Mouse (Mus musculus) lung, postnatal 0 days (tissue): ENCODE results near the gene Gm10382. TPM values are rescaled to one million over a fixed set of nuclear protein-coding genes. Genes with fewer than 3 reads are reported as not detected.
"Not testable (repeated sequence)": the region's sequence is repeated elsewhere in the genome, so short reads cannot be mapped to it uniquely, and the experiment has no call there.

Source experiments
- ATAC-seq: fragments of 200-750 bp; cut with Nextera tagmentation; 2 replicates; pipeline ENCODE4 v1.8.0; 2017; ENCODE audit warnings: moderate library complexity
- DNase-seq: peaks from one replicate; pipeline ENCODE4 v3.0.0-alpha.2; 2016; ENCODE audit warnings: low spot score
- H3K27ac ChIP-seq: fragments of 300-500 bp; sonication (generic); 2 replicates; pipeline ENCODE4 v1.5.1; 2014; ENCODE audit warnings: antibody characterized with exemption, mild to moderate bottlenecking, low read length, mixed read lengths
- H3K27me3 ChIP-seq: fragments of 300-500 bp; sonication (generic); replicated peaks from 2 replicates; pipeline ENCODE4 v1.6.1; 2014; ENCODE audit warnings: low read length, mixed read lengths; ENCODE audit not compliant: insufficient read depth
- H3K36me3 ChIP-seq: fragments of 300-500 bp; sonication (generic); 2 replicates; pipeline ENCODE4 v1.6.1; 2014; ENCODE audit warnings: low read length, mixed read lengths; ENCODE audit not compliant: insufficient read depth
- H3K4me1 ChIP-seq: fragments of 300-500 bp; sonication (generic); 2 replicates; pipeline ENCODE4 v1.6.1; 2014; ENCODE audit warnings: antibody characterized with exemption, low read depth, low read length, mixed read lengths; ENCODE audit not compliant: insufficient read depth
- H3K4me2 ChIP-seq: fragments of 300-500 bp; sonication (generic); replicated peaks from 2 replicates; pipeline ENCODE4 v1.6.1; 2014; ENCODE audit warnings: low read depth, mild to moderate bottlenecking, low read length, moderate library complexity, mixed read lengths
- H3K4me3 ChIP-seq: fragments of 300-500 bp; sonication (generic); 2 replicates; pipeline ENCODE4 v1.5.1; 2014; ENCODE audit warnings: low read depth, low read length
- H3K9ac ChIP-seq: fragments of 300-500 bp; sonication (generic); replicated peaks from 2 replicates; pipeline ENCODE4 v1.6.1; 2014; ENCODE audit warnings: low read depth, mild to moderate bottlenecking
- H3K9me3 ChIP-seq: fragments of 300-500 bp; sonication (generic); 2 replicates; pipeline ENCODE4 v1.6.1; 2016; ENCODE audit warnings: low read length, mixed read lengths
- CTCF ChIP-seq: IDR thresholded peaks from 2 replicates; pipeline ENCODE4 v1.5.1; 2016; ENCODE audit warnings: antibody characterized with exemption, mild to moderate bottlenecking
- EP300 ChIP-seq: IDR thresholded peaks from 2 replicates; pipeline ENCODE4 v1.6.1; 2016; ENCODE audit warnings: antibody characterized with exemption, mild to moderate bottlenecking, control low read depth
- WGBS: fragments of 180-500 bp; shearing (Covaris S2); extraction: QIAGEN DNeasy Blood & Tissue Kit; methylation state at CpG from one replicate; pipeline ENCODE4 v1.1.7; 2014; 5-methylcytosine and 5-hydroxymethylcytosine counted together
- polyA plus RNA-seq: library from polyadenylated mRNA; unstranded; fragments of >200 nt; fragmentation: Nextera tagmentation; extraction: Ambion mirVana; gene quantifications from 2 replicates; pipeline ENCODE4 v1.2.1, GENCODE M21; 2015

Gene Gm10382
- polyA plus RNA-seq, 1 experiment from 2014 or later, result 0.63 TPM

DNA sequence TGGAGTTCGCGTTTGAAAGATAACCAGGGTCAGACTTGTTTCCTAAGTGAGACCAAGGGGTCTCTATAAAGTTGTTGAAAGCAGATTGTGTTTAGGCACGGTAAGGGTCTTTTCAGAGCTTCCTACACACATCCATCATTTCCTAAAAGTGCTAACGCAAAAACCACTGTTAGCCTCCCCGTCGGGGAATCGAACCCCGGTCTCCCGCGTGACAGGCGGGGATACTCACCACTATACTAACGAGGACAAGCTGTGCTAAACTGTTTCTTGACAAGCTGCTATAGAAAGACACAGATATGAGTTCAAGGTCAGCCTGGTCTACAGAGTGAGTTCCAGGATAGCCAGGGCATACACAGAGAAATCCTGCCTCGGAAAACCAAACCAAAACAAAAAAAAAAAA lies 19.7 kb downstream of the Gm10382 start:
- TF ChIP-seq CTCF (no peak), EP300 (peak; percentile 37; the same call in 1 of the 2 replicates)
- 2% methylated on average over 13 of the region's 13 CpGs for WGBS

DNA sequence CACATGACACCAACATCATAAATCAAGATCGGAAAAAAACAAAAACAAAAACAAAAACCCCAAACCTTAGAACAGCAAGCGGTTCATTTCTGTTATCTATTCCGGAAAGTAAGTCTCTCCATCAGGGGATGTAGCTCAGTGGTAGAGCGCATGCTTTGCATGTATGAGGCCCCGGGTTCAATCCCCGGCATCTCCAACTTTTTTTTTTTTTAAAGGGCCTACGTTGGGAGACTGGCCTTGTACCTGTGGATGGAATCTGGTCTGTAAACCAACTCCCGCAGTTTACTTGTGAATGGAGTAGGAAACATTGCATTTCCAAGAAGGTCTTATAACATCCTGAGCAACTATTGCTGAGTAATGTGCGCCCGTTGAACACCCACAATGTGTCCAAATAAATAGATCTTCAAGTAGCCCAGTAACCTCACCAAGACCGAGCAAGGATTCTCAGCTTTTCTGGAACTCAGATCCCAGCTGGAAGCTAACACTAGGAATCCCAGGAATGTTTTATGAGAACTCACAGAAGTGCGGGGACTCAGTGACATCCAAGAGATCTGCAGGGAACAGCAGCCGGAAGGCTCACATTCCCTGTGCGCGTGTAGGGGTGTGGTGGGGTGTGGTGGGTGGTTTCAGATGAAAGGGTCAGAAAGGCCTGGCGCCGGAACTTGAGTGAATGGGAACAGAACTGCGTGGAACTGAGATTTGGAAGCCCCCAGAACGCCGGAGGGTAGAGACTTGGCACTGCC lies 20.4 kb downstream of the Gm10382 start:
- TF ChIP-seq CTCF, result no peak
- no peak for TF ChIP-seq EP300
- H3K36me3 ChIP-seq, result peaks cover 2% of the 10 kb centered on the region; the same call in 1 of the 2 replicates
- H3K27me3 ChIP-seq, result no peaks in the 10 kb centered on the region
- peak overlapping the region; percentile 21; the same call in 1 of the 2 replicates for H3K4me3 ChIP-seq
- no peak for ATAC-seq
- no peaks in the 10 kb centered on the region for H3K9me3 ChIP-seq
- peaks cover 17% of the 10 kb centered on the region for H3K4me1 ChIP-seq
- H3K27ac ChIP-seq, result no peak overlapping the region
- H3K4me2 ChIP-seq, result no peak overlapping the region
- DNase-seq, result peak; percentile 26
- H3K9ac ChIP-seq, result no peak overlapping the region
- WGBS, result 13% methylated on average over 20 of the region's 20 CpGs

More for the DNA sequence above, 19.7 kb downstream of the Gm10382 start:
- no peaks in the 10 kb centered on the region for H3K27me3 ChIP-seq
- H3K4me3 ChIP-seq, result peak overlapping the region; percentile 21; the same call in 1 of the 2 replicates
- ATAC-seq, result 0 out of 2 replicates have a peak, but pooled peaks have one; percentile 7
- no peak overlapping the region for H3K4me2 ChIP-seq
- no peaks in the 10 kb centered on the region for H3K36me3 ChIP-seq
- no peak overlapping the region for H3K9ac ChIP-seq
- H3K27ac ChIP-seq, result no peak overlapping the region
- peak; percentile 75 for DNase-seq
- H3K4me1 ChIP-seq, result peaks cover 17% of the 10 kb centered on the region
- H3K9me3 ChIP-seq, result no peaks in the 10 kb centered on the region

DNA sequence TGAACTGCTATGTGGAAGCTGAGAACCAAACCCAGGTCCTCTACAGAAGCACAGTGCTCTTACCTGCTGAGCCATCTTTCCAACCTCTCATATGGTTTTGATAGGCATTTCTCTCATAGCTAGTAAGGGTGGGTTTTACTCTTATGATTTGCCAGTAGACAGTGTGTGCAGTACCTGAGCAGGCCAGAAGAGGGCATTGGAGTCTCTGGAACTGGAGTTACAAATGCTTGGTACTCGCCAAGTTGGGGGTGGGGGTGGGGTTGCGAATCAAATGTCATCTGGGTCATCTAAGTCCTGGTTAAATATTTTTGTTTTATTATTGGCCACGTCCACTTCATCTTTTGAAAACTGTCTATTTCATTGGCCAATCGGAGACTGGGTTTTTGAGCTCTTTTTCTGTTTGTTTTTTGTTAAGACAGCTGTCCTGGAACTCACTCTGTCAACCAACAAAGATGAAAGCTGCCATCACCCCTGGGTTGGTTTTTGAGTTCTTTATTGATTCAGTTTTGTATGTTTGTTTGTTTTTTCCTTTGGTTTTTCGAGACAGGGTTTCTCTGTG lies 22.9 kb downstream of the Gm10382 start:
- H3K4me3 ChIP-seq, result no peak overlapping the region
- H3K27ac ChIP-seq, result no peak overlapping the region
- ATAC-seq (no peak), DNase-seq (peak; percentile 58)
- H3K9me3 ChIP-seq, result no peaks in the 10 kb centered on the region
- peaks cover 5% of the 10 kb centered on the region for H3K4me1 ChIP-seq
- no peaks in the 10 kb centered on the region for H3K27me3 ChIP-seq
- H3K4me2 ChIP-seq, result no peak overlapping the region
- 60% methylated on average over 5 of the region's 5 CpGs for WGBS
- H3K36me3 ChIP-seq, result peaks cover 16% of the 10 kb centered on the region; the same call in 1 of the 2 replicates
- H3K9ac ChIP-seq, result no peak overlapping the region
- TF ChIP-seq EP300 (no peak), CTCF (peak; percentile 78)

- H3K4me2 ChIP-seq, DNase-seq, H3K4me1 ChIP-seq, H3K9me3 ChIP-seq, ATAC-seq, H3K27me3 ChIP-seq, H3K4me3 ChIP-seq, H3K9ac ChIP-seq, H3K27ac ChIP-seq: not testable (repeated sequence)
- peaks cover 16% of the 10 kb centered on the region; the same call in 1 of the 2 replicates for H3K36me3 ChIP-seq
- WGBS, result 88% methylated on average over 8 of the region's 8 CpGs
Measured at GRCm38 (mm10) chr5:125412536-125412935, 23.4 kb downstream of the Gm10382 start.

DNA sequence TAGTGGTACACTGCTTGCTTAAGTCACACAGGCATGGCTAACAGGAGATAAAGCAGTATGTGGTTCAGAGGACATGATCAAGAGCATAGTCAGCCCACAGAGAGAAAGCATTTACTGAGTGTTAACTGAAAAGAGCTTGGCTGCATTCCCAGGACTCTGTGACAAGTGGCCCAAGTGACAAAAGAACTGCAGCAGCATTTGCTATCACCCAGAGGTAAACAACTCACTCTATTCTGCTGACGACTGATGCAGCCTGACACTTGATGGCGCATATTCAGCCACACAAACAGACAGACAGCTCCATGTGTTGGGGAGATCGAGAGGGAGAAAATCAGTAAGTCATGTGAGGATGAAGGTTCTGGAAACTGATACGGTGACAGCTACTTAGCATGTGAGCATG lies 24.6 kb downstream of the Gm10382 start:
- ATAC-seq (no peak), DNase-seq (no peak)
- 47% methylated on average over 4 of the region's 4 CpGs for WGBS
- no peak overlapping the region for H3K4me3 ChIP-seq
- no peaks in the 10 kb centered on the region for H3K27me3 ChIP-seq
- TF ChIP-seq CTCF, result no peak
- TF ChIP-seq EP300, result no peak
- H3K9me3 ChIP-seq, result no peaks in the 10 kb centered on the region
- peaks cover 4% of the 10 kb centered on the region; the same call in 1 of the 2 replicates for H3K4me1 ChIP-seq
- no peak overlapping the region for H3K4me2 ChIP-seq
- no peak overlapping the region for H3K27ac ChIP-seq
- H3K36me3 ChIP-seq, result peaks cover 25% of the 10 kb centered on the region
- H3K9ac ChIP-seq, result no peak overlapping the region

DNA sequence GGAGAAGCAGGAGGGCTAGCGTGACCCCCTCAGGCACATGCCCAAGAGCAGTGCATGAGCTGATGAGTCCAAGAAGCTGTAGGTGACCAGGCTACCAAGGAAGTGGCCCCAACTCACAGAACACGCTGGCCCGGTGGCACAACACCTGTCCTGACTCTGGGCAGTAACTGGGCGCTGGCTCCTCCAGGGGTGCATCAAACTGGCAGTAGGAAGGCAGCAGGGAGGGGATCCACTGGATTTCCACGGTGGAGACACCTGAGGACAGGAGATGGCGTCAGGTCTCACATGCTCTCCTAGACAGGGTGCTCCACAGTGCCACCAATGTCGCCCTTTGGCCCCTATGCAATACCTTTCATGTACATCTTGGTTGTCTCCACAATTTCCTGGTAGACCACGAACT lies 27.1 kb downstream of the Gm10382 start:
- H3K4me3 ChIP-seq, result no peak overlapping the region
- WGBS, result 92% methylated on average over 8 of the region's 8 CpGs
- no peak for ATAC-seq

More for the DNA sequence above, 27.1 kb downstream of the Gm10382 start:
- Histone ChIP-seq H3K36me3 (peaks cover 35% of the 10 kb centered on the region), H3K27ac (no peak overlapping the region), H3K9ac (no peak overlapping the region), H3K4me2 (no peak overlapping the region), H3K4me1 (no peaks in the 10 kb centered on the region), H3K27me3 (no peaks in the 10 kb centered on the region), H3K9me3 (no peaks in the 10 kb centered on the region)
- no peak for TF ChIP-seq CTCF
- no peak for DNase-seq
